Mouse (Mus musculus) small intestine, adult 2 months (tissue): ENCODE data around the gene Oas2. TPM values are rescaled to one million over a fixed set of nuclear protein-coding genes. Genes with fewer than 3 reads are reported as not detected.

Experiments used
- H3K27ac ChIP-seq: fragments of 200-500 bp; 2 replicates; pipeline ENCODE4 v1.5.1; 2012; ENCODE audit warnings: low read depth, low read length, control low read depth, inconsistent platforms; ENCODE audit not compliant: insufficient read depth
- H3K27me3 ChIP-seq: fragments of 200-500 bp; 2 replicates; pipeline ENCODE4 v1.6.1; 2012; ENCODE audit warnings: mild to moderate bottlenecking, moderate library complexity, low read length, inconsistent platforms; ENCODE audit not compliant: control insufficient read depth, insufficient read depth
- H3K36me3 ChIP-seq: fragments of 200-500 bp; 2 replicates; pipeline ENCODE4 v1.6.1; 2012; ENCODE audit warnings: mild to moderate bottlenecking, low read length, control low read depth, inconsistent platforms; ENCODE audit not compliant: control insufficient read depth, insufficient read depth
- H3K4me1 ChIP-seq: fragments of 200-500 bp; 2 replicates; pipeline ENCODE4 v1.6.1; 2012; ENCODE audit warnings: low read length, inconsistent platforms, mixed read lengths; ENCODE audit not compliant: control insufficient read depth, insufficient read depth, insufficient read length
- H3K4me3 ChIP-seq: fragments of 200-500 bp; 2 replicates; pipeline ENCODE4 v1.5.1; 2012; ENCODE audit warnings: low read depth, mild to moderate bottlenecking, control low read depth, inconsistent platforms, low read length, moderate library complexity
- CTCF ChIP-seq: fragments of 200-500 bp; IDR thresholded peaks from 2 replicates; pipeline ENCODE4 v1.5.1; 2012; ENCODE audit warnings: low read depth, mild to moderate bottlenecking, control low read depth, inconsistent platforms, low read length, moderate library complexity, mixed read lengths; ENCODE audit not compliant: insufficient replicate concordance, insufficient read length; ENCODE audit errors: extremely low read depth
- POLR2A ChIP-seq: fragments of 200-500 bp; IDR thresholded peaks from 2 replicates; pipeline ENCODE4 v1.6.1; 2012; ENCODE audit warnings: low read depth, mild to moderate bottlenecking, control low read depth, inconsistent platforms, low read length, moderate library complexity
- WGBS: fragments of 180-500 bp; shearing (Covaris S2); methylation state at CpG from one replicate; pipeline ENCODE4 v1.1.7; 2018; 5-methylcytosine and 5-hydroxymethylcytosine counted together
- polyA plus RNA-seq: library from polyadenylated mRNA; depleted of rRNA; stranded (reverse); fragments of >200 nt; gene quantifications from 2 replicates; pipeline ENCODE4 v1.2.3, GENCODE M21; 2012

The Oas2 gene
- polyA plus RNA-seq, 1 experiment = 7.4 TPM

DNA sequence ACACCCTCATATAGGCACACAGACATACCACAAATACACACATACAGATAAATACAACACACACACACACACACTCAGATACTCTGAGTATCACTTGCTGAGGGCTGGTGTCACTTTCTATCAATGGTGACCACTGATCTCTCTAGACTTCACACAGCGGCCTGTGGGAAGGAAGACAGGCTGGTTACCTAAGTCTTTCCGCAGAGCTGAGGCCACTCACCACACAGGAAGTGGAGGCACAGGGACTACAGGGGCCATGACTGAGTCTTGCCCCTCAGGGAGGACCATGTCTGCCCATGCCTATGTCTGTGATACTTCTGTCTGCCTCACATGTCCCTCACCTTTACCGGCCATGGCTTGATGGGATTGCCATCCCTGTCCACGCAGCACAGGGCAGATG is 4.6 kb upstream of the Oas2 start:
- WGBS = 80% methylated on average over 4 of the region's 4 CpGs
- H3K36me3 ChIP-seq = peaks cover 6% of the 10 kb centered on the region

DNA sequence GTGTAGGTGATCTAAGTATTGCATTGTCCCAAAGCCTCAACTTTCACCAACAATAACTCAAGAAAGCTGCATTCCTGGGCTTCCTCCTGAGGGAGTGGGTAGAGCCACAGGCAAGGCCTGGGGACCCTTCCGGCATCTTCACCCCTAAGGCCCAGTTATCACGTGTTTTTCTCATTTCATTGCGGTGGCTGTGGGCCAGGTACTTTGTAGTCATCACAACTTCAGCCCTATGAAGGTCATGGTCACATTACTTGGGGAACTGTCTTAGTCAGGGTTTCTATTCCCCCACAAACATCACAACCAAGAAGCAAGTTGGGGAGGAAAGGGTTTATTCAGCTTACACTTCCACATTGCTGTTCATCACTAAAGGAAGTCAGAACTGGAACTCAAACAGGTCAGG is 3.1 kb upstream of the Oas2 start:
- TF ChIP-seq POLR2A (no peak), CTCF (no peak)
- 70% methylated on average over 3 of the region's 3 CpGs for WGBS
- Histone ChIP-seq H3K27ac (no peak overlapping the region), H3K4me3 (no peak overlapping the region), H3K4me1 (no peaks in the 10 kb centered on the region), H3K36me3 (peaks cover 3% of the 10 kb centered on the region), H3K27me3 (no peaks in the 10 kb centered on the region)

More for the DNA sequence above, 4.6 kb upstream of the Oas2 start:
- no peaks in the 10 kb centered on the region for H3K4me1 ChIP-seq
- no peaks in the 10 kb centered on the region for H3K27me3 ChIP-seq
- TF ChIP-seq CTCF = no peak
- TF ChIP-seq POLR2A = no peak
- H3K4me3 ChIP-seq = no peak overlapping the region
- H3K27ac ChIP-seq = no peak overlapping the region

DNA sequence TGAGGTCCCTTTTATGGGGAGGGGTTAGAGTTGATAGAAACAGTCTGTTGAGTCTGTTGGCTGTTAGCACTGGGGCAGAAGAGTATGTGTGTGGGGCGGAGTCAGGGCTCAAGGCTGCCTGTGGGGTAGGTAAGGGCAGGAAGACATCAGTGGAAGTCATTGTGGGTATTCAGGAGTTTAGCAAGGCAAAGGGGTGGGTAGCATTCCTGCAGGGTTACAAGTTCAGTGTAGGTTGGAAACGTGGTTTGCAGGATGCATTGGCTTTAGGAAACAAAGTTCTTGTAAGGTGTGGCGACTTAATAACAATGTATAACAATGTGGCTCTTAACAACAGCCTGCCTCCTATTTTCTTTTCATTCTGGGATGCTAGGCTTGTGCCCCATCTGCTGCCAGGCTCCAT is 1.6 kb upstream of the Oas2 start:
- WGBS = 74% methylated on average over 3 of the region's 3 CpGs
- TF ChIP-seq POLR2A (no peak), CTCF (no peak)
- H3K4me1 ChIP-seq = no peaks in the 10 kb centered on the region
- H3K27me3 ChIP-seq = no peaks in the 10 kb centered on the region
- no peak overlapping the region for H3K27ac ChIP-seq
- no peak overlapping the region for H3K4me3 ChIP-seq
- H3K36me3 ChIP-seq = no peaks in the 10 kb centered on the region

DNA sequence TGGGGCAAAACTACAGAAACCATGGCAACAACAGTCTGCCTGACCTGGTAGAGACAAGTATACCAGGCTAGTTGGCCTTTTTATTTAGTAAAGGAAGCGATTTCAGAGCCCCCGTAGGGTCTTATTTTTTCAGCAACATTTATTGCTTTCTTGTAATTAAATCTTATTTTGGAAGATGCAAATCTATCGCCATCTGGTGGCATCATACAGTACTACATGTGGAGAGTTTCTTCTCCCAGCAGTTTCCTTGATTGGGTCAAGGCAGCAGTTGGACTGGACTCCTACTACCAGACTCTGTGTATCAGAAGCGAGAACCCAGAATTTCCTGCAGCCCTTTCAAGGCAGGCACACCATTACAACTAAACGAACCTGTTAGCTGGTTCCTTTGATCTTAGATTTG is 3.2 kb downstream of the Oas2 start:
- no peak for TF ChIP-seq CTCF
- TF ChIP-seq POLR2A = no peak
- WGBS = 3% methylated on average over 5 of the region's 5 CpGs
- Histone ChIP-seq H3K4me3 (no peak overlapping the region), H3K4me1 (no peaks in the 10 kb centered on the region), H3K27me3 (no peaks in the 10 kb centered on the region), H3K27ac (no peak overlapping the region), H3K36me3 (no peaks in the 10 kb centered on the region)

DNA sequence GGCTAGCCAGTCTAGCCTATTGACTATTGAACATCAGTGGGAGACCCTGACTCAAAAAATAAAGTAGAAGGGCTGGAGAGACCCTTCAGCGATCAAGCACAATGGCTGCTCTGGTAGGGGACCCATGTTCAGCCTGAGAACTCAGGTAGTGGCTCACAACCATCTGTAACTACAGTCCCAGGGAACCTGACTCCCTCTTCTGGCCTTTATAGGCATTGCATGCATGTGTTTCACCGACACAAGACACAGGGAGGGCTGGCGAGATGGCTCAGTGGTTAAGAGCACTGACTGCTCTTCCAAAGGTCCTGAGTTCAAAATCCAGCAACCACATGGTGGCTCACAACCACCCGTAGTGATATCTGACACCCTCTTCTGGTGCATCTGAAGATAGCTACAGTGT is 7.5 kb downstream of the Oas2 start:
- no peak overlapping the region for H3K27ac ChIP-seq
- WGBS = 32% methylated on average over 4 of the region's 4 CpGs
- no peak overlapping the region for H3K4me3 ChIP-seq
- no peaks in the 10 kb centered on the region for H3K4me1 ChIP-seq
- peaks cover 2% of the 10 kb centered on the region; the same call in 1 of the 2 replicates for H3K27me3 ChIP-seq
- TF ChIP-seq CTCF = peak; percentile 50; the same call in 1 of the 2 replicates
- TF ChIP-seq POLR2A = no peak
- no peaks in the 10 kb centered on the region for H3K36me3 ChIP-seq

DNA sequence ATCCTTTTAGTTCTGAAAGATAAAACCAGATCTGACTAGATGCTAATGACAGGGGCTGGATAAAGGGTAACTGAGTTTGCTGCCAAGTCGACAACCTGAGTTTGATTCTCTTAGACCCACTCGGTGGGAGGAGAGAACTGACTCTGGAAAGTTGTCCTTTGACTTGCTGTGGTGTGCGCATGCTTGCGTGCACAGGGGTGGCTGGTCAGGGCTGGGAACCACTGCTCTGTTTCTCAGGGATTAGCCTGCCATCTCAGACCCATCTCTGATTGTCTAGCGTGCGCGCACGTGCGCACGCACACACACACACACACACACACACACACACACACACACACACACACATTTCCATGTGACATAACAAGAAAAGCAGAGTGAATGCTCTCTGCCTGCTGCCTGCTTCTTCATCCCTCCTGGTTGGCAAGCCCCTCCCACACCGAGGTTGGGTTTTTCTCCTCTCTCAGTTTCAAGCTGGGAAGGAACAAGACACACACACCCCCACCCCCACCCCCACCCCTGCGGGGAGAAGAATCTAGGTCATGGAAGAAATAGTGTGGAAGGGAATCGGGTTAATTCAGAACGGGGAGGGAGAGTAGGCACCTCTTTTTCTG is 15.2 kb downstream of the Oas2 start:
- H3K36me3 ChIP-seq = no peaks in the 10 kb centered on the region
- H3K4me1 ChIP-seq = no peaks in the 10 kb centered on the region
- no peak for TF ChIP-seq CTCF
- TF ChIP-seq POLR2A = no peak
- H3K27ac ChIP-seq = no peak overlapping the region
- no peaks in the 10 kb centered on the region for H3K27me3 ChIP-seq
- no peak overlapping the region for H3K4me3 ChIP-seq
- 71% methylated on average over 14 of the region's 14 CpGs for WGBS

DNA sequence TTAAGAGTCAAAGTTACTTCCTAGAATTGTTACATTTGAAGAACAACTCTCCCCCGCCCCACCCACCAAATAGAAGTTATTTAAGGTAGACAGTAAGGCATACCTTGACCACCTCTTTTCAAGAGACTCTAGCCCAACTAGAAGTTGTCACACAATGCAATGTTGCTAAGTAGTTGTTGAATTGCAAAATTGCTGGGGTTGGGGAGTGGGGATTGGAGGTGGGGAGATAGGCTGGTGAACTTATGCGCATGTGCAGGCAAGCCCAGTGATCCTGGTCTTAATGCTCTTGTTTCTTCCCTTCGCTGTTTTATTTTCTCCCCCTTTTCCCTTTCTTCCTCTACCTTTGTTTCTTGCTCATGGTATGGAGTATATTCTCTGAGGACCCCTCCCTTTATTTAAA is 16.0 kb downstream of the Oas2 start:
- Histone ChIP-seq H3K4me3 (no peak overlapping the region), H3K4me1 (no peaks in the 10 kb centered on the region), H3K27me3 (no peaks in the 10 kb centered on the region), H3K27ac (no peak overlapping the region), H3K36me3 (no peaks in the 10 kb centered on the region)
- WGBS = 87% methylated on average over 3 of the region's 3 CpGs
- no peak for TF ChIP-seq CTCF
- no peak for TF ChIP-seq POLR2A

DNA sequence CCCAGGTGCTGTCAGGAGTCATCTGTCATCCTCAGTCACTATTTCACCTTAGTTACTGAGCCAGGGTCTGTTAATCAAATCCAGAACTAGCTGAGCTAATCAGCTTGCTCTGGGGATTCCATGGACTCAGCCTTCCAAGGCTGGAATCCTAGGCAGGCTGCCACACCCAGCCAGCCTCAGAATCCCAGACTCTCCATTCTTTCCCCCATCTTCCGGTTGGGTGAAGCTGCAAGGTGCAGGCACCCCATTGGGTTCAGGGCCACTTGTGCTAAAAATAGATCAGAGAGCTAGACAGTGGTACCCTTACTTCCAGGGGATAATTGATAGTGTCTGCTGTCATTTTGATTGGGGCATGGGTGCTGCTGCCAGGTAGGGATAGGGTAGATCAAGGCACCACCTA is 16.9 kb downstream of the Oas2 start:
- Histone ChIP-seq H3K4me1 (no peaks in the 10 kb centered on the region), H3K4me3 (no peak overlapping the region), H3K27ac (no peak overlapping the region), H3K27me3 (no peaks in the 10 kb centered on the region), H3K36me3 (no peaks in the 10 kb centered on the region)
- TF ChIP-seq POLR2A (no peak), CTCF (no peak)
- WGBS = 65% methylated on average over 1 of the region's 1 CpGs
